Mouse (Mus musculus) heart, embryonic 14.5 days (tissue): Measurements from ENCODE around the gene Slc38a6. TPM values are rescaled to one million over a fixed set of nuclear protein-coding genes. Genes with fewer than 3 reads are reported as not detected.
A peak's percentile ranks its signal among the peaks of the same experiment; 100 is the strongest.

ENCODE experiments used
- ATAC-seq: fragments of 200-750 bp; cut with Nextera tagmentation; 2 replicates; pipeline ENCODE4 v1.8.0; 2017; ENCODE audit warnings: low read depth, moderate TSS enrichment; ENCODE audit not compliant: insufficient number of reproducible peaks, insufficient read depth, low FRiP score
- H3K27ac ChIP-seq, 2 experiments: fragments of 200-500 bp in 1 of 2; fragments of 300-500 bp in 1 of 2; sonication (generic) in 1 of 2; replicated peaks in 1 of 2; 2 replicates each; pipeline ENCODE4 v1.5.1; 2012 to 2014; ENCODE audit warnings: low read depth in 2 of 2, low read length in 2 of 2, control low read depth in 1 of 2, mild to moderate bottlenecking in 1 of 2, mixed read lengths in 1 of 2; ENCODE audit not compliant: control insufficient read depth in 1 of 2, insufficient read depth in 1 of 2
- H3K27me3 ChIP-seq: fragments of 300-500 bp; sonication (generic); 2 replicates; pipeline ENCODE4 v1.6.1; 2014; ENCODE audit warnings: mild to moderate bottlenecking, low read length, control low read depth; ENCODE audit not compliant: control insufficient read depth, insufficient read depth
- H3K36me3 ChIP-seq: fragments of 300-500 bp; sonication (generic); 2 replicates; pipeline ENCODE4 v1.6.1; 2014; ENCODE audit warnings: mild to moderate bottlenecking, control low read depth, low read length, mixed read lengths; ENCODE audit not compliant: control insufficient read depth, insufficient read depth
- H3K4me1 ChIP-seq, 2 experiments: fragments of 200-500 bp in 1 of 2; fragments of 300-500 bp in 1 of 2; sonication (generic) in 1 of 2; 2 replicates each; pipeline ENCODE4 v1.6.1; 2012 to 2014; ENCODE audit warnings: low read length in 2 of 2, control low read depth in 1 of 2, mixed read lengths in 1 of 2; ENCODE audit not compliant: control insufficient read depth in 2 of 2, insufficient read depth in 2 of 2
- H3K4me2 ChIP-seq: fragments of 300-500 bp; sonication (generic); 2 replicates; pipeline ENCODE4 v1.6.1; 2014; ENCODE audit warnings: mild to moderate bottlenecking, low read length
- H3K4me3 ChIP-seq, 2 experiments: fragments of 200-500 bp in 1 of 2; fragments of 300-500 bp in 1 of 2; sonication (generic) in 1 of 2; 2 replicates each; pipeline ENCODE4 v1.5.1; 2012 to 2014; ENCODE audit warnings: low read length in 2 of 2, mild to moderate bottlenecking in 2 of 2, control low read depth in 1 of 2, low read depth in 1 of 2, moderate library complexity in 1 of 2; ENCODE audit not compliant: control insufficient read depth in 1 of 2, insufficient read depth in 1 of 2
- H3K9ac ChIP-seq: fragments of 300-500 bp; sonication (generic); 2 replicates; pipeline ENCODE4 v1.6.1; 2014; ENCODE audit warnings: mild to moderate bottlenecking, low read length
- H3K9me3 ChIP-seq: fragments of 300-500 bp; sonication (generic); 2 replicates; pipeline ENCODE4 v1.6.1; 2016; ENCODE audit warnings: low read length, control low read depth; ENCODE audit not compliant: control insufficient read depth
- WGBS: fragments of 180-500 bp; shearing (Covaris S2); extraction: QIAGEN DNeasy Blood & Tissue Kit; methylation state at CpG from one replicate; pipeline ENCODE4 v1.1.7; 2014; 5-methylcytosine and 5-hydroxymethylcytosine counted together
- polyA plus RNA-seq: library from polyadenylated mRNA; unstranded; fragments of >200 nt; fragmentation: Nextera tagmentation; extraction: Ambion mirVana; gene quantifications from 2 replicates; pipeline ENCODE4 v1.2.1, GENCODE M21; 2014

Slc38a6 gene
- polyA plus RNA-seq, 1 experiment from 2014 or later: 6.4 TPM

- Histone ChIP-seq H3K36me3 (no peaks in the 10 kb centered on the region), H3K9ac (no peak overlapping the region), H3K9me3 (no peaks in the 10 kb centered on the region), H3K27me3 (no peaks in the 10 kb centered on the region), H3K27ac (no peak overlapping the region), H3K4me2 (no peak overlapping the region), H3K4me1 (peaks cover 0 to 2% of the 10 kb centered on the region in 2 experiments; a peak in 1 of 4 replicates), H3K4me3 (no peak overlapping the region)
- no peak for ATAC-seq
- 88% methylated on average over 4 of the region's 4 CpGs for WGBS
Measured at GRCm38 (mm10) chr12:73332701-73333100, 46.1 kb downstream of the Slc38a6 start.

GRCm38 (mm10) chr12:73334051-73334551, 47.5 kb downstream of the Slc38a6 start:
- Histone ChIP-seq H3K27me3 (no peaks in the 10 kb centered on the region), H3K4me2 (no peak overlapping the region), H3K36me3 (no peaks in the 10 kb centered on the region), H3K4me1 (no peaks in the 10 kb centered on the region; a peak in 1 of 4 replicates), H3K9ac (no peak overlapping the region), H3K27ac (no peak overlapping the region), H3K9me3 (no peaks in the 10 kb centered on the region), H3K4me3 (no peak overlapping the region)
- no peak for ATAC-seq
- WGBS: 59% methylated on average over 8 of the region's 8 CpGs

GRCm38 (mm10) chr12:73337127-73337526, 50.5 kb downstream of the Slc38a6 start:
- ATAC-seq: no peak
- H3K9me3 ChIP-seq: no peaks in the 10 kb centered on the region
- H3K4me1 ChIP-seq: no peaks in the 10 kb centered on the region; a peak in 1 of 4 replicates
- no peak overlapping the region for H3K4me2 ChIP-seq
- no peak overlapping the region for H3K9ac ChIP-seq
- 81% methylated on average over 7 of the region's 7 CpGs for WGBS
- H3K36me3 ChIP-seq: no peaks in the 10 kb centered on the region
- no peak overlapping the region for H3K4me3 ChIP-seq
- H3K27me3 ChIP-seq: no peaks in the 10 kb centered on the region
- no peak overlapping the region for H3K27ac ChIP-seq

DNA sequence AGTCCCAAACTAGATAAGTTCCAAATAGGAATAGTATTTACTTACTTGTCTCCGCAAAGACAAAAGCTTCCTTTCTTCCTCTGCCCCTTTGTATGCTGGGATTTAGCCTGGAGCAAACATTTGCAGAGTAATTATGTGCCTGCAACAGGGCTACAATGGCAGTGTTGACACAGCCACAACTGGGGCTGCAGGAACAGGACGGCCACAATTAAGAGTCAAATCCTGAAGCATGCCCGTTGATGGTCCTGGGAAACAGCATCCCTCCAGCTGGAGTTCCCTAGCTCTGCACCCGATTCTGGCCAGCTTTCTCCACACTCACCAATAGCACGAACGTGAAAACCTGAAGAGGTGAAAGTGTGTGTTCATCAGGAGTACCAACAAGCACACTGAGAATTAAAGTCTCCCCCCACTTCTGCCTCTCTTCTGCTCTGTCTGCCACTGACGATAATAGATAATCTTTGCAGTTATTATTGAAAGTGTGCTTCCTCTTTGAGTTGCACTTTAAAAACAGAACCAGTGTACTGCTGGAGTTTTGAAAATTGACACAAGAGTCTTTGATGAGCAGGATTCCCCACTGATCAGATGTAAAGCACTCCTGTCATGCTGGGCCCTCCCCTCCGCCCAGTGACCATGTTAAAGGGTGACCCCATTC, 54.2 kb downstream of the Slc38a6 start:
- no peaks in the 10 kb centered on the region for H3K27me3 ChIP-seq
- H3K4me3 ChIP-seq: no peak overlapping the region
- whole genome bisulfite sequencing: 46% methylated on average over 8 of the region's 8 CpGs
- 0 out of 2 replicates have a peak, but pooled peaks cover 6% of the 10 kb centered on the region for H3K36me3 ChIP-seq
- H3K9me3 ChIP-seq: no peaks in the 10 kb centered on the region
- no peak overlapping the region for H3K9ac ChIP-seq
- 0 out of 4 replicates have a peak overlapping the region, but pooled peaks of 1 of the 2 experiments have one; percentile 14 for H3K27ac ChIP-seq
- peaks cover 2% of the 10 kb centered on the region in 2 experiments; a peak in 2 of 4 replicates for H3K4me1 ChIP-seq
- ATAC-seq: no peak
- H3K4me2 ChIP-seq: no peak overlapping the region

DNA sequence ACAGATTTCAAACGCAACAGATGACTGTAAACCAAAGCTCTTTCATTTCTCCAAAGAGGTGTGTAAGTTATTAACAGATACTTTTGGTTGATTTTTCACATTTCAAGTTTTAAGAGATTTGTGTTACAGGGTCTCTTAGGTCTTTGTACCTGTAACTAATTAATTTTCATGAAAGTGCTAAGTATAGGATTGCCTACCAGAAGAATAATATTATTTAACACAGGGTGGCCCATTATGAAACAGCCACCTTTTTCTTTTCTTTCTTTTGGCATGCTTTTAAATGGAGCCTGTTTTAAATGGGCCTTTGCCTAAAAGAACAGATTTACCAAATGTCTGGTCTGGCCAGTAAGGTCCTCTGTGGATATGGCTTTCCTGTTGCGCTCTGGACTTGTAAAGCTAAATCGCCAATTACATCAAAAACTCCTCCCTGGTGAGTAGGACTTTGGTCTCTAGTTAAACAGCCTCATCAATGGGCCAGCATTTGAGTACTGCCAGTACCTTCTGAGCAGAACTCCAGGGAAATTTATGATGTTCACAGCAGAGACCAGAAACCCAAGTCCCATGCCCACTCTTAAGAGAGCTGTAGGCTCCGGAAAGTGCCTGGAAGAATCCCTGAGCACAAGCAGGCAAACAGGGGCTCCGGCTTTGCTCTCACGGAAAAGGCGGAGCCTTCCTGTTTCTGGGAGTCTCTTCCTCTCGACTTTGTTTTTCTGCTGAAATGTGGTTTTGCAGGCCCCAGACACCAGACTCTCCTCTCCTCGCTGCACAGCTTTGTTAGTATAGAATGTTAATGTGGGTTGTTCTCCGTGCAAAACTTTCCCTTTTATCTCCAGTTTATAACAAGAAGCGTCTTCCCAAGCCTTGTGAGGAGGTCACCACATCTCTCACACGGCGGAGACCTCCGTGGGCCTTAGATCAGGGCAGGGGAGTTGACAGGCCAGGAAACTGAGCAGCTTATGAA, 55.4 kb downstream of the Slc38a6 start:
- Histone ChIP-seq H3K36me3 (0 out of 2 replicates have a peak, but pooled peaks cover 6% of the 10 kb centered on the region), H3K4me3 (no peak overlapping the region), H3K27ac (peak overlapping the region; percentile 78 to 93), H3K9me3 (no peaks in the 10 kb centered on the region), H3K9ac (no peak overlapping the region), H3K4me1 (peaks cover 2% of the 10 kb centered on the region in 2 experiments; a peak in 2 of 4 replicates), H3K27me3 (no peaks in the 10 kb centered on the region), H3K4me2 (no peak overlapping the region)
- ATAC-seq: 0 out of 2 replicates have a peak, but pooled peaks have one; percentile 47
- 59% methylated on average over 14 of the region's 14 CpGs for WGBS

DNA sequence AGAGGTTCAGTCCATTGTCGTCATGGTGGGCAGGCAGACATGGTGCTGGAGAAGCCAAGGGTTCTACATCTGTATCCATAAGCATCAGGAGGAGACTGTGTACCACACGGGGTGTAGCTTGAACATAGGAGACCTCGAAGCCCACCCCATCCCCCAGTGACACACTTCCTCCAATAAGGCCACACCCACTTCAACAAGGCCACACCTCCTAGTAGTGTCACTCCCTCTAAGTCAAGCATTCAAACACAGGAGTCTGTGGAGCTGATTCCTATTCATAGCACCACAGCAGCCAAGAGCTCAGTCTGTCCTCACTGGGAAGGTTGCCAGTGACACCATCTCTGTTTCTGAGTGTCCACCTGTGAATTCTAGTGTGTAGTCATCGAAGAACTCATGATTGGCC, 57.7 kb downstream of the Slc38a6 start:
- Histone ChIP-seq H3K9ac (no peak overlapping the region), H3K36me3 (0 out of 2 replicates have a peak, but pooled peaks cover 6% of the 10 kb centered on the region), H3K27ac (no peak overlapping the region), H3K4me3 (no peak overlapping the region), H3K4me1 (peaks cover 2% of the 10 kb centered on the region in 2 experiments; a peak in 2 of 4 replicates), H3K27me3 (no peaks in the 10 kb centered on the region), H3K9me3 (no peaks in the 10 kb centered on the region), H3K4me2 (no peak overlapping the region)
- no peak for ATAC-seq
- 92% methylated on average over 4 of the region's 4 CpGs for WGBS

DNA sequence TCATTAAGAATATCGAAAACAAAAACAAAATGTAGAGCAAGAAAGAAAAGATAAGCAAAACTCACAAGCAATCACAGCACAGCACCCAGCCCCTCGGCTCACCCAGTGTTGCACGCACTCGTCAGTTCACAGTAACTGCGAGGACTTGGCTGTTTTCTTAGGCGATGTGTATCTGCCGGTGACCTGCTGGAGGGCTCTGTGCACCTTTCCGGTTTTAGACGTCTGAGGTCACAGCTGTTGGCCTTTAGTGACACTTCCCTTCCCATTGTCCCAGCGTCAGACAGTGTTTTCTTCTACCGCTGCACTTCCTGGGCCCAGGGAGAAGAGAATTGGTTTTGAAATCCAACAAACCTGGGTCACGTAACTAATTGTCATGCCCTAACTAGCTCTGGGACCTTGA, 58.6 kb downstream of the Slc38a6 start:
- ATAC-seq: no peak
- 61% methylated on average over 12 of the region's 12 CpGs for WGBS
- Histone ChIP-seq H3K27me3 (no peaks in the 10 kb centered on the region), H3K27ac (no peak overlapping the region), H3K4me1 (peaks cover 2% of the 10 kb centered on the region in 2 experiments; a peak in 2 of 4 replicates), H3K4me2 (no peak overlapping the region), H3K4me3 (no peak overlapping the region), H3K36me3 (0 out of 2 replicates have a peak, but pooled peaks cover 6% of the 10 kb centered on the region), H3K9ac (no peak overlapping the region), H3K9me3 (no peaks in the 10 kb centered on the region)
